Mouse (Mus musculus): Measurements from ENCODE around the gene Gaa. TPM values are rescaled to one million over a fixed set of nuclear protein-coding genes. Genes with fewer than 3 reads are reported as not detected.
"Not testable (repeated sequence)": the region's sequence is repeated elsewhere in the genome, so short reads cannot be mapped to it uniquely, and the experiment has no call there.

Gene Gaa
- polyA plus RNA-seq, 1 experiment, result not detected

DNA sequence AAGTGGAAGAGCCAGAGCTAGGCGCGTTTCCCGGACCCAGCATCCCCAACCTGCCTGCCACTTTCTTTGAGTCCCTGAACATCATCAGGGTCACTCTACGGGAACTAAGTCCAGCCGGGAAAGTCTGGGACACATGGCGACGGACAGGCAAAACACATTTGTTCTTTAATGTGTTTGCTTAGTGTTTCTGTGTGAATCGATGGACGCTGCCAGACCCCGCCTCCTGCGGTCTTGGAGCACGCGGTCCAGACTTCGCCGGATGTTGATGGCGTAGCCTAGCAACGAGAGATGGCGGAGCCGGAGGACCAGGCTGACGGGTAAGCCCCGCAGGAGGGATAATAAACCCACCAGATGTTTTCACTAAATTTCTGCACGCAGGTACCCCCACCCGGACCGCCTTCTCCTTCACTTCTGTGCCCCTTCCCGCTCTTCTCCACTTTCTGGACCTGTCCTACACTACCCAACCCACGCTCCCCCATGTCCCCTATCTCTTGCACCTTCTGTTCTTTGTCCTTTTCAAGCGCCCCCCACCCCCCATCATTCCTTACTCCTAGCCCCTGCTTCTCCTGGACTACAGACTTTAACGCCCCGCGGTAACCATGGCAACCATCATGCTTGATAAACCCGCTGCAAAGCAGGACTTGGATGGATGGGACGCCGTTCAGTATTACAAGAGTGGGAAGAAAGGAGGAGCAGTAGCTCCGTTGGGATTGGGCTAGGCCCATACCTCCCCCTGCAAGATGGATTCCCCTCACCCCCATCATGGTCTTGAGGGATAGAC, 38.7 kb upstream of the Gaa start:
- Histone ChIP-seq H3K4me1 (ENCODE audit: control insufficient read depth, insufficient read depth, low read length) (peaks cover 23% of the 10 kb centered on the region), H3K4me3 (ENCODE audit: insufficient read depth, low read depth, low read length) (peak overlapping the region; percentile 79), H3K27ac (ENCODE audit: insufficient read depth, low read depth, low read length) (no peak overlapping the region)
- WGBS, result 1% methylated on average over 34 of the region's 34 CpGs
- TF ChIP-seq CTCF (IDR thresholded peaks at IDR 0.05; ENCODE audit: insufficient read depth, low read depth, low read length) (no peak), POLR2A (IDR thresholded peaks at IDR 0.05; ENCODE audit: insufficient read depth, low read depth, low read length) (no peak)

- Histone ChIP-seq H3K4me3 (ENCODE audit: insufficient read depth, low read depth, low read length) (no peak overlapping the region), H3K27ac (ENCODE audit: insufficient read depth, low read depth, low read length) (no peak overlapping the region), H3K4me1 (ENCODE audit: control insufficient read depth, insufficient read depth, low read length) (peaks cover 8% of the 10 kb centered on the region)
- WGBS, result 95% methylated on average over 10 of the region's 10 CpGs
- TF ChIP-seq CTCF (IDR thresholded peaks at IDR 0.05; ENCODE audit: insufficient read depth, low read depth, low read length) (no peak), POLR2A (IDR thresholded peaks at IDR 0.05; ENCODE audit: insufficient read depth, low read depth, low read length) (no peak)
Observed at GRCm38 (mm10) chr11:119234770-119235169, 32.9 kb upstream of the Gaa start.

DNA sequence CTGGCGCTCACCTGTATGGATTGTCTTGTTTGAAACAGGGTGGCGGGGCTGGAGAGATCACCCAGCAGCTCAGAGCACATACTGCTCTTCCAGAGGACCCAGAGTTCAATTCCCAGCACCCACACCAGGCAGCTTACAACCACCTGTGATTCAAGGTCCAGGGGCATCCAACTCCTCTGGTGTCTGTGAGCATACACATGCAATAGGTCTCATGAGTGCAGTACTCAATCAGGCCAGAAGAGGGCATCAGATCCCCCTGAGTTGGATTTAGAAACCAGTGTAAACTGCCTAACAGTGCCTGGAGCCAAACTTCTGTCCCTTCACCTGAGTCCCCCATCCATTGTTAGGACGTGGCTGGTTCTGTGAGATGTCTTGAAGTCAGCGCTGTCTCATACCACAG, 32.1 kb upstream of the Gaa start:
- TF ChIP-seq CTCF (IDR thresholded peaks at IDR 0.05; ENCODE audit: insufficient read depth, low read depth, low read length), result no peak
- TF ChIP-seq POLR2A (IDR thresholded peaks at IDR 0.05; ENCODE audit: insufficient read depth, low read depth, low read length), result no peak
- Histone ChIP-seq H3K4me1 (ENCODE audit: control insufficient read depth, insufficient read depth, low read length) (peaks cover 8% of the 10 kb centered on the region), H3K4me3 (ENCODE audit: insufficient read depth, low read depth, low read length) (no peak overlapping the region), H3K27ac (ENCODE audit: insufficient read depth, low read depth, low read length) (no peak overlapping the region)
- WGBS, result 93% methylated on average over 4 of the region's 4 CpGs

DNA sequence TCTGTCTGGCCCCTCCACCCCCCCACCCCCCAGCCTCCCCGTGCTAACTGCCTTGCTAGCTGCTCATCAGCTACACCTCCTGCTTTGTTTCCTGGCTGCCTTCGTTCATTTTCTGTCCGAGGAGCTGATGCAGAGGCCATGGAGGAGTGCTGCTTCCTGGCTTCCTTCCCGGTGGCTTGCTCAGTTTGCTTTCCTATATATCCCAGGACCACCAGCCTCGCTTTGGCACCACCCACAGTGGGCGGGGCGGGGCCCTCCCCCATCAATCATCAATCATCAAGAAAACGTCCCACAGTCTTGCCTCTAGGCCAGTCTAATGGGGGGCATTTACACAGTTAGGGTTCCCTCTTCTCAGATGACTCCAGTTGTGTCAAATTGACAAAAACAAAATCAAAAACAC, 31.3 kb upstream of the Gaa start:
- TF ChIP-seq POLR2A (IDR thresholded peaks at IDR 0.05; ENCODE audit: insufficient read depth, low read depth, low read length) (no peak), CTCF (IDR thresholded peaks at IDR 0.05; ENCODE audit: insufficient read depth, low read depth, low read length) (no peak)
- peaks cover 8% of the 10 kb centered on the region for H3K4me1 ChIP-seq (ENCODE audit: control insufficient read depth, insufficient read depth, low read length)
- no peak overlapping the region for H3K27ac ChIP-seq (ENCODE audit: insufficient read depth, low read depth, low read length)
- H3K4me3 ChIP-seq (ENCODE audit: insufficient read depth, low read depth, low read length), result no peak overlapping the region
- WGBS, result 39% methylated on average over 8 of the region's 8 CpGs

- WGBS, result 56% methylated on average over 3 of the region's 3 CpGs
- H3K4me1 ChIP-seq (ENCODE audit: control insufficient read depth, insufficient read depth, low read length), result peaks cover 8% of the 10 kb centered on the region
- TF ChIP-seq POLR2A (IDR thresholded peaks at IDR 0.05; ENCODE audit: insufficient read depth, low read depth, low read length), result no peak
- TF ChIP-seq CTCF (IDR thresholded peaks at IDR 0.05; ENCODE audit: insufficient read depth, low read depth, low read length), result no peak
- no peak overlapping the region for H3K4me3 ChIP-seq (ENCODE audit: insufficient read depth, low read depth, low read length)
- no peak overlapping the region for H3K27ac ChIP-seq (ENCODE audit: insufficient read depth, low read depth, low read length)
Observed at GRCm38 (mm10) chr11:119237007-119237406, 30.7 kb upstream of the Gaa start.

GRCm38 (mm10) chr11:119237568-119238304, 30.0 kb upstream of the Gaa start:
- no peak overlapping the region for H3K27ac ChIP-seq (ENCODE audit: insufficient read depth, low read depth, low read length)
- peaks cover 8% of the 10 kb centered on the region for H3K4me1 ChIP-seq (ENCODE audit: control insufficient read depth, insufficient read depth, low read length)
- peak overlapping the region; percentile 33 for H3K4me3 ChIP-seq (ENCODE audit: insufficient read depth, low read depth, low read length)
- WGBS, result 46% methylated on average over 20 of the region's 20 CpGs
- TF ChIP-seq CTCF (IDR thresholded peaks at IDR 0.05; ENCODE audit: insufficient read depth, low read depth, low read length), result no peak
- TF ChIP-seq POLR2A (IDR thresholded peaks at IDR 0.05; ENCODE audit: insufficient read depth, low read depth, low read length), result no peak

- Histone ChIP-seq H3K27ac (ENCODE audit: insufficient read depth, low read depth, low read length) (no peak overlapping the region), H3K4me3 (ENCODE audit: insufficient read depth, low read depth, low read length) (peak overlapping the region; percentile 5; the same call in 1 of the 2 replicates), H3K4me1 (ENCODE audit: control insufficient read depth, insufficient read depth, low read length) (peaks cover 8% of the 10 kb centered on the region)
- 38% methylated on average over 11 of the region's 11 CpGs for WGBS
- no peak for TF ChIP-seq CTCF (IDR thresholded peaks at IDR 0.05; ENCODE audit: insufficient read depth, low read depth, low read length)
- TF ChIP-seq POLR2A (IDR thresholded peaks at IDR 0.05; ENCODE audit: insufficient read depth, low read depth, low read length), result no peak
Observed at GRCm38 (mm10) chr11:119238305-119238721, 29.4 kb upstream of the Gaa start.

- Histone ChIP-seq H3K4me3 (ENCODE audit: insufficient read depth, low read depth, low read length) (no peak overlapping the region), H3K4me1 (ENCODE audit: control insufficient read depth, insufficient read depth, low read length) (peaks cover 8% of the 10 kb centered on the region), H3K27ac (ENCODE audit: insufficient read depth, low read depth, low read length) (no peak overlapping the region)
- TF ChIP-seq POLR2A (IDR thresholded peaks at IDR 0.05; ENCODE audit: insufficient read depth, low read depth, low read length), result no peak
- TF ChIP-seq CTCF (IDR thresholded peaks at IDR 0.05; ENCODE audit: insufficient read depth, low read depth, low read length), result no peak
- 95% methylated on average over 12 of the region's 12 CpGs for WGBS
Observed at GRCm38 (mm10) chr11:119239480-119239879, 28.2 kb upstream of the Gaa start.

- H3K4me3 ChIP-seq (ENCODE audit: insufficient read depth, low read depth, low read length); H3K4me1 ChIP-seq (ENCODE audit: control insufficient read depth, insufficient read depth, low read length); H3K27ac ChIP-seq (ENCODE audit: insufficient read depth, low read depth, low read length): not testable (repeated sequence)
- 97% methylated on average over 6 of the region's 6 CpGs for WGBS
Observed at GRCm38 (mm10) chr11:119245543-119245942, 22.1 kb upstream of the Gaa start.

All from olfactory bulb, adult 2 months (tissue).